8 mouse cellular contexts compared by ENCODE assay signal in the genomic region with DNA sequence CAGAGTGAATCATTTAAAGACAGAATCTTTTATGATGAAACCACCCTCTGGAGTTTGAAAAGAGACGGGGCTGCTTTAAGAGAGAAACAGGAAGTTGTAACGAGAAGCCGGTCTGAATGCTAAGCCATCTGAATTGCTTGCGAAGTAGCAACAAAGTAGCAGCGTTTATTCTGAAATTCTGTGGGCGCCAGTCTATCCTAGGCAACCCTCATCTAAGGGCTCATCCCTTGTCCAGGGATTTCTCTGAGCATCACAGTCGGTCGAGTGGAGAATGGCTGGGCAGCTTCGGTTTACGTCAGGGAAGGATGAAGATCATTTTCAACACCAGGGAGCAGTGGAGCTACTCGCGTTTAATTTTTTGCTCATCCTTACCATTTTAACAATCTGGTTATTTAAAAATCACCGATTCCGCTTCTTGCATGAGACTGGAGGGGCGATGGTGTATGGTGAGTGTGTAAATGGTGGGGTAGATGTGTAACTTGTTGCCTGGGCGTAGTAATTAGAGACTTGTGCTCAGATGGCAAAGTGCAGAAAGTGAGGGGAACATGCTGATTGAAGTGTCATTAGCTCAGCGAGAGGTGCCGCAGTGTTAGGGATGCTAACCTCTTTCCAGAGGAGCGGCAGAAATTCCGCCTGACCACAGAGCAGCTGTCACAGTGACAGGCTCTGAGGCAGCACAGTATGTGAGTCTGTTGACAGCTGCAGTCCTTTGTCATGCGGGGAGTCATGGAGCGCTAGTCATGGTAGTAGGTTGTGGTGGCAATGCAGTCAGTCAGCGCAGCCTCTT. TPM values are rescaled to one million over a fixed set of nuclear protein-coding genes. Genes with fewer than 3 reads are reported as not detected.
A peak's percentile ranks its signal among the peaks of the same experiment; 100 is the strongest.
DNase-seq lines count a peak whose midpoint lies in the region; ATAC-seq and TF ChIP-seq lines count a peak whose summit lies in the region.

Gene Slc9a9 (plus strand): TSS at position 119 of the 787 bp plus-strand sequence.

- peak within 1 kb of the TSS; percentile 40 for H3K27ac ChIP-seq in forebrain, embryonic 13.5 days
- no peak within 1 kb of the TSS for H3K27ac ChIP-seq in lung, postnatal 0 days (ENCODE audit: low read length)
- peak within 1 kb of the TSS; percentile 75 for H3K27ac ChIP-seq in olfactory bulb, adult 2 months (ENCODE audit: insufficient read depth, low read depth, low read length)

- H3K9me3 ChIP-seq in forebrain, embryonic 13.5 days (replicated peaks) = no peaks in the 10 kb centered on the region
- no peaks in the 10 kb centered on the region for H3K9me3 ChIP-seq in lung, postnatal 0 days (ENCODE audit: low read length)

- H3K4me3 ChIP-seq in forebrain, embryonic 13.5 days = peak within 1 kb of the TSS; percentile 50
- peak within 1 kb of the TSS; percentile 44 for H3K4me3 ChIP-seq in lung, postnatal 0 days (ENCODE audit: low read depth, low read length)
- peak within 1 kb of the TSS; percentile 60 for H3K4me3 ChIP-seq in olfactory bulb, adult 2 months (ENCODE audit: insufficient read depth, low read depth, low read length)

- 2% methylated on average over 23 of the region's 23 CpGs for WGBS in forebrain, embryonic 13.5 days
- 1% methylated on average over 23 of the region's 23 CpGs for WGBS in lung, postnatal 0 days
- 1% methylated on average over 23 of the region's 23 CpGs for WGBS in olfactory bulb, adult 2 months

- H3K9ac ChIP-seq in forebrain, embryonic 13.5 days = peak within 1 kb of the TSS; percentile 65
- H3K9ac ChIP-seq in lung, postnatal 0 days (replicated peaks; ENCODE audit: low read depth) = peak within 1 kb of the TSS; percentile 34; the same call in 1 of the 2 replicates

- TF ChIP-seq POLR2A in olfactory bulb, adult 2 months (IDR thresholded peaks at IDR 0.05; ENCODE audit: insufficient read depth, low read depth, low read length) = no peak

- TF ChIP-seq EP300 in lung, postnatal 0 days (IDR thresholded peaks at IDR 0.05) = no peak

- peak; percentile 76 for ATAC-seq in cerebellum, adult (ENCODE audit: insufficient number of reproducible peaks, low FRiP score, low TSS enrichment)
- peak; percentile 93 for ATAC-seq in forebrain, embryonic 13.5 days
- ATAC-seq in lung, postnatal 0 days = peak; percentile 30

- no peaks in the 10 kb centered on the region for H3K27me3 ChIP-seq in forebrain, embryonic 13.5 days
- H3K27me3 ChIP-seq in lung, postnatal 0 days (replicated peaks; ENCODE audit: insufficient read depth, low read length) = no peaks in the 10 kb centered on the region

- H3K4me1 ChIP-seq in forebrain, embryonic 13.5 days = peaks cover 9% of the 10 kb centered on the region
- no peaks in the 10 kb centered on the region; the same call in 1 of the 2 replicates for H3K4me1 ChIP-seq in lung, postnatal 0 days (ENCODE audit: insufficient read depth, low read depth, low read length)
- H3K4me1 ChIP-seq in olfactory bulb, adult 2 months (ENCODE audit: control insufficient read depth, insufficient read depth, low read length) = peaks cover 11% of the 10 kb centered on the region

- peak within 1 kb of the TSS; percentile 80 for H3K4me2 ChIP-seq in forebrain, embryonic 13.5 days
- H3K4me2 ChIP-seq in lung, postnatal 0 days (replicated peaks; ENCODE audit: low read depth, low read length) = peak within 1 kb of the TSS; percentile 71

- peak; percentile 73 for DNase-seq in MEL-GATA-1-ER (ENCODE audit: extremely low read depth, low read depth)
- DNase-seq in heart, postnatal 4 days = peak; percentile 26
- DNase-seq in layer of hippocampus, postnatal 14 days (ENCODE audit: low spot score in 2 of 2) = peak; percentile 47 to 55
- peak; percentile 50 for DNase-seq in lung, postnatal 0 days (ENCODE audit: low spot score)
- DNase-seq in c-Kit-positive CD71-positive TER-119-positive erythroid progenitor cells, embryonic 14.5 days (ENCODE audit: low spot score) = no peak

- no peaks in the 10 kb centered on the region for H3K36me3 ChIP-seq in forebrain, embryonic 13.5 days (ENCODE audit: poor library complexity, severe bottlenecking)
- no peaks in the 10 kb centered on the region for H3K36me3 ChIP-seq in lung, postnatal 0 days (ENCODE audit: insufficient read depth, low read length)

- TF ChIP-seq CTCF in lung, postnatal 0 days (IDR thresholded peaks at IDR 0.05) = no peak
- no peak for TF ChIP-seq CTCF in olfactory bulb, adult 2 months (IDR thresholded peaks at IDR 0.05; ENCODE audit: insufficient read depth, low read depth, low read length)

RNA-seq across cellular contexts. Expression of gene Slc9a9, which starts in this region (rescaled TPM):
- polyA plus RNA-seq in forebrain, embryonic 13.5 days (2015; fragmentation: Nextera tagmentation; extraction: Ambion mirVana) = 2.2 and 2.8 TPM in 2 replicates
- total RNA-seq in heart, postnatal 4 days (2021) = 1 to 10 TPM; 2.6 to 2.7 TPM
- total RNA-seq in layer of hippocampus, postnatal 14 days (2021) = 10 to 100 TPM; 15.2 to 15.6 TPM
- polyA plus RNA-seq in lung, postnatal 0 days (2015; fragmentation: Nextera tagmentation; extraction: Ambion mirVana) = 3.4 and 3.7 TPM in 2 replicates
- polyA plus RNA-seq in olfactory bulb, adult 2 months (2012; ENCODE audit: insufficient read depth, insufficient read length, low replicate concordance, missing spikeins) = not detected in 2 replicates

Comparison
In these comparisons a context has a peak if more than half of its experiments do, and no peak if none do; other contexts are left out.
1. RNA of gene Slc9a9 (total RNA-seq): 15.2 to 15.6 TPM in layer of hippocampus, postnatal 14 days; 2.6 to 2.7 TPM in heart, postnatal 4 days; every median in the first group is over 4 times any median in the second.
2. ATAC-seq: peak in every context shown above with its lines; median percentile 93 in forebrain, embryonic 13.5 days; 76 in cerebellum, adult; 30 in lung, postnatal 0 days.
3. Peak in every context shown above with its lines, with median percentiles within 50 percentile points of each other: H3K4me3 ChIP-seq.